Mouse (Mus musculus): ENCODE results near the gene Tuba8. TPM values are rescaled to one million over a fixed set of nuclear protein-coding genes. Genes with fewer than 3 reads are reported as not detected.

Tuba8 gene
- total RNA-seq, 1 experiment from 2014 or later, result 3.4 TPM

GRCm38 (mm10) chr6:121270156-121270555, 59.7 kb downstream of the Tuba8 start:
- ATAC-seq (replicated peaks; ENCODE audit: insufficient number of reproducible peaks, low FRiP score, low TSS enrichment, poor library complexity, severe bottlenecking), result no peak

DNA sequence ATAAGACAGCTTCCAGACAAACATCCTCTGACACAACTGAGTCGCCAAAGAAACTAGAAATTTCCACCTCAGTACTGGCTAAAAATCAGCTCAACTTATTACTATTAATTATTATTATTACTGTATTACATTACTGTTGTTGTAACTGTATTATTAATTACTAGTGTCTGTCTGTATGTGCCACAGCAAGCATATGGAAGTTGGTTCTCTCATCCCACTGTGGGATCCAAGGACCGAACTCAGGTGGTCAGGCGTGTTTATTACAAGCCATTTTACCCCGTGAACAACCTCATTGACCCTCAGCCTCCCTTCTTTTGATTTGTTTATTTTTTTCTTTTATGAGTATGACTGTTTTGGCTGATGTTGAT, 61.2 kb downstream of the Tuba8 start:
- ATAC-seq (replicated peaks; ENCODE audit: insufficient number of reproducible peaks, low FRiP score, low TSS enrichment, poor library complexity, severe bottlenecking), result no peak

DNA sequence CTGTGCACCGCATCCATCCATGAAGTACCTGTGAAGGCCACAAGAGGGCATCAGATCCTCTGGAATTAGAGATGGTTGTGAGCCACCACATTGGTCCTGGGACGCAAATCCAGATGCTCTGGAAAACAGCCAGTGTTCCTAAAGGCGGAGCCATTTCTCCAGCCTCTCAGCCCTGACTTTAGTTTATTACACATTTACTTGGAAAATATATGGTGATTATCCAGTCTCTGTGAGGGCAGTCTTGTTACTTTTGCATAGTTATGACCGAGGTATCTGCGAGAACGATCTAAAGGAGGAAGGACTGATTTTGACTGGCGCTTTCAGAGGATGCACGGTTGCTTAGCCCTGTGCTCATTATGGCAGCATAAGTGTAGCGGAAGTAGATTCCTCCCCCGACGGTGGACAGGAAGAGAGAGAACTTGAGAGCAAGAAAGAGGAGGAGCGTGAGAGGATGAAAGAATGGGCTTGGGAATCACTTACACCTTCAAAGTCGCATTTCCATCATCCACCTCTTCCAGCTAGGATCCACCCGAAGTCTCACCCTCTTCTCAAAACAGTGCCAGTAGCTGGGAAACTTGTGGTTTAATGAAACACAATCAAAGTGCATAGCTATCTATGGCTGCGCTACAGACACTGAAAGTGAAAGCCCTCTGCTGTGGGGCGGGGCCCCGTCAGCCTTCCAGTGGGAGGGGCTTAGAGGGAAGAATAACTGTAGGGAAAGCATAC, 61.7 kb downstream of the Tuba8 start:
- ATAC-seq (replicated peaks; ENCODE audit: insufficient number of reproducible peaks, low FRiP score, low TSS enrichment, poor library complexity, severe bottlenecking), result peak; percentile 86

DNA sequence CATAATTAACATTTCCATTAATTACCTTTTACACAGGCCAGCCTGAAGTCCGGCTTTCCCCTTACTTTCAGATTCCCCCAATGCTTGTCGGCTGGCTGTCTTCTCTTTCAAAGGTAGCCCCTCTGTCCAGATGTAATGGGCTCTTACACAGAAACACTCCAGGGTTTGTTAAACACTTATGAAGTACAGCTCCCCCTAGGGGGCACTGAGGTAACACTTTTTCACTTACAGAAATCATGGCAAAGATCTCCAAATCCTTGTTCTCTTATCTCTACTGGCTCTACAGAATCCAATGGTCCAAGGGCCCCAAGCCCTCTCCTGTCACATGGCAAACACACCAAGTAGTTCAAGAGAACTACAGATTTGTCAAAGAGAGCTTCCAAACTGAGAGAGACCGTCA, 63.9 kb downstream of the Tuba8 start:
- ATAC-seq (replicated peaks; ENCODE audit: insufficient number of reproducible peaks, low FRiP score, low TSS enrichment, poor library complexity, severe bottlenecking), result no peak

Other genes starting within 250 kb of the Tuba8 start
- 1.3 to 2.9 TPM (median 2.6 TPM) in 3 replicates for gene Mical3, start 79.7 kb upstream of the Tuba8 start, total RNA-seq (2017)
- gene Pex26, start 27.0 kb upstream of the Tuba8 start, total RNA-seq (2017), result 4.0 to 9.1 TPM (median 4.9 TPM) in 3 replicates
- gene Usp18, start 35.2 kb downstream of the Tuba8 start, total RNA-seq (2017), result 3.1 to 9.2 TPM (median 5.0 TPM) in 3 replicates
- gene Slc6a13, start 89.5 kb downstream of the Tuba8 start, total RNA-seq (2017), result 0.53 to 3.7 TPM (median 0.87 TPM) in 3 replicates
- gene Slc6a12, start 132.4 kb downstream of the Tuba8 start, total RNA-seq (2017), result 7.1 to 8.9 TPM (median 7.4 TPM) in 3 replicates